Mouse (Mus musculus) MEL-GATA-1-ER (cell line): ENCODE data around the gene AC134908.4.
"Not testable (repeated sequence)": the region's sequence is repeated elsewhere in the genome, so short reads cannot be mapped to it uniquely, and the experiment has no call there.

Experiments
- DNase-seq: peaks from one replicate; pipeline ENCODE4 v3.0.0-alpha.2; 2012; ENCODE audit warnings: low read depth; ENCODE audit errors: extremely low read depth

The AC134908.4 gene

DNA sequence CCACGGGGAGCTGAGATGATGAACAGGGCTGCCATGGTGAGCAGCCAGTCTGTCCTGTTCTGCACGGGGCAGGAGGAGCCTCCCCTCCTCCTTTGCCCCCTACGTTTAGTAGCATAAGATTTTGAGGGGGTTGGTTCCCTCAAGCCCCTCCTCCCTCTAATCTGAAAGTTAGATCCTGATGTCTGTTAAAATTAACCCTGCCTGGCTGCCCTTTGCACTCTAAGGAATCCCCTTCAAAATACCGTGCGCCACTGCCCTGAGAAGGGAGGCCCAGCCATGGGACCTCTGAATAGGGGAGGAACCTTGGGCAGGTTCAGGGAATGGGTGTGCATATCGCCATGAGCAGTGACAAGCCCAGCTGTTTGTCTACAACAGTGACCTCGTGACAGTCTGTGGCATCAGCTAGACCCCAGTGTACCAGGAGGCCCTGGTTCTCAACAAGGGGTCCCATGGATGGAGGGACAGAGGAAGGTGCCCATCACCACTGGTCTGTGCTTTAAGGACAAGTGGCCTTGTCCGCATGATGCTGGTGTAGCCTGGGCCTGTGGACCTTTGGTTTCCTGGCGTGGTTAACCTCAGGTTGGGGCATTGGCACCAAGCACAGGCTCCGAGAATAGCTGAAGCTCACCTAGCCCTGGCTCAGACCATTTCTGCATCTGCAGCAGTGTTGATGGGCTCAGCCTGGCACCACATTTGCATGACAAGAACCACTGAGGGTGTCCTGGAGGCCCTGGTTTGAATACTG lies 20.0 kb downstream of the AC134908.4 start:
- no peak for DNase-seq

DNA sequence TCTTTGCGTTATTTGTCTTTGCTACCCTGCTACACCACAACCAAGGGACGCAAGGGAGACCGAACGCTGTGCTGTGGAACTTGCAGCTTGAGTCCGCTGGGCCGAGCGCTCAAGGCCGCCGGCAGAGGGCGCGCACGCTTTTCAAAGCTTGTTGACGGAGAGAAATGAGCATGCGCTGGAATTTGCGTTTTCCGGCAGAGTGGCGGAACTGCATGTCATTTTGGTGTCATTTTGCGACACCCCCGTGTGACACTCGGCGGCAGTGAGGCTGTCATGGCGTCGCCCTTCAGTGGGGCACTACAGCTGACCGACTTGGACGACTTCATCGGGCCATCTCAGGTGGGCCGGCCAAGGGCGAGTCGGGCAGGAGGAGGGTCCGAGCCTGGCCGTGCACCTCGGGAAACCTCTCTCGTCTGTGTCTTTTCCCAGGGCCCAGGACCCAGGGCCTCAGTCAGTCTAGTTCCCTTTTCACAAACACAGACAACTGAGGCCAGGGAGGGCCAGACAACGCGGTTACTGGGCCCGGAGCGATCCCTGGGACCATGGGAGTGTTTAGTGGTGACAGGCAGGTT lies 21.8 kb downstream of the AC134908.4 start, which contains the start of gene Narfl:
TSS of gene Narfl (plus strand) at position 228 of the 572 bp plus-strand sequence.
- DNase-seq, result peak; percentile 89

DNA sequence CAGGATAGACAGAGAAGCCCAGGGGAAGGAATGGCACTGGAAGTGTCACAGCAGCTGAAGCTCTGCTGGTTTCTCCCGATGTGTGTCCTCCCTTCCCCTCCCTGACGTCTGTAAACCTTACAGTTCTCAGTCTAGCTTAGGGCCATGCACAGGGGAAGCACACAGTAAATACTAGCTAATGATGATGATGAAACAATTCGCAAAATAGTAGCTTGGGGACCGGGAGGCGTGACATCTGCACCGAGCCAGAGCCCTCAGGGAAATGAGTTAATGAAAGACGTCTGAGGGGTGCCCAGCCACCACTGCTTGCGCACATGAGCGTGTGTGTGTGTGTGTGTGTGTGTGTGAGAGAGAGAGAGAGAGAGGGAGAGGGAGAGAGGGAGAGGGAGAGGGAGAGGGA lies 26.1 kb downstream of the AC134908.4 start:
- no peak for DNase-seq

DNA sequence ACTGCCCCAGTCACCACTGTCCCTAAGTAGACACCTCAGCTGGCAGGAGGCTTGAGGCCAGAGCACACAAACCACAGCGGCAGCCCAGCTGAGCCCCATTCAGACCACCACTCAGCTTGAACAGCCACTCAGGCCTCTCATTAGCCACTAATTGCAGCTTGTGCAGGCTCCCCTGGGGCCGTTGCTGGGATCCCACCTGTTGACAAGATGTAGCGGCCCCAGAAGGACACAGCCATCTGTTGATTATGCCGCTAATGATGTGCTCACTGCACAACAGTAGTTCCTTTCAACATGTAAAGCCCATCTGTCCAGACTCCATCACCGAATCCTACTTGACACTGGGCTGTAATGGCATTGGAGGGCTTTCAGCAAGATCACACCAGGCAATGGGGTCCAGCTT lies 29.6 kb downstream of the AC134908.4 start:
- no peak for DNase-seq

DNA sequence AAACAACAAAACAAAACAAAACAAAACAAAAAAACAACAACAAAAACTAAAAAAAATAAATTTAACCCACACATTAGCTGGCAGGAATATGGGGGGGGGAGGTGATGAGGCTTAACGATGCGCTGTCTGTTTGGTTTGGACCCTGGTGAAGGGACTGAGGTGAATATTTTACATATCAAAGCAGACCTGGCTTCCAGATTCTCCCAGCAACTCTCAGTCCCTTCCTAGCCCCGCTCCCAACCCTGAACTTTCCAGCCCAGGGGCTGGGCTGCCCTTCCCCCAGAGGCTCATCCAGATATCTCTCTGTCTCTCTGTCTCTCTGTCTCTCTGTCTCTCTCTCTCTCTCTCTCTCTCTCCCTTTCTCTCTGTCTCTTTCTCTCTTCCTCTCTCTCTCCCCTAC lies 32.9 kb downstream of the AC134908.4 start:
- no peak for DNase-seq

DNA sequence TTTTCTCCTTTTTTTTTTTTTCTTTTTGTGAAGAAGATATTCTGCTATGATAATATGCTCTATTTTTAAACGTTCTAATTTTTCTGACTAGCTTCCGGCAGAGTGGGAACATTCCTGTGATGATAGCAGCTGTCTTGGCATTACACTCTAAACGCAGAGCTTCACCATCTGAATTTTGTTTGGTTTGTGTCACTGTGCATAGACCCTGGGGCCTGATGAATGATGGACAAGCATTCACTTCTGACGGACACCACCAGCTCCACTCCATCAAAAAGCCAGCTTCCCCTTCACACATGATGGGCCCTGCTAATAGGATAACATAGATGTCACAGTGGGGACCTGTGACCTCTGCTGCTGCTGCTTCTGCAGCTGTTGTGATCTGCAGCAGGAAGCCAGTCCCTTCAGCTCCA lies 33.9 kb downstream of the AC134908.4 start:
- DNase-seq, result no peak

DNA sequence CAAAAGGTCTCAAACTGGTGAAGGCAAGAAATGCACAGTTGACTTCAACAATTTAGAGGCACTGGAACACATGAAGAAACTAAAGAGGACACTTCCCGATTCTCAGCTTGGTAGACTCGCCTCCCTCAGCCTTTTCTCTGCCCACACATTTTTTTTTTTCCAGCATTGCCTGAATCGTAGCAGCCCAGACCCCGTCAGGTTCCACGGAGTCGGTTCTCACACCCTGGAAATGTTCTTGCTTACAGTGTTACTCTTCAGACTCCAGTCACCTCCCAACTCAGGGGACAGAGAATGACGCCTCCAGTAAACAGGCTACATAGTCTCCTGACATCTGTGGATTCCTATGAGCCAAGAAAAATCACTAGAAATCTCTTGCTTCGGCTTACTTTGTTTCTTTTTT lies 35.3 kb downstream of the AC134908.4 start:
- DNase-seq, result no peak

DNA sequence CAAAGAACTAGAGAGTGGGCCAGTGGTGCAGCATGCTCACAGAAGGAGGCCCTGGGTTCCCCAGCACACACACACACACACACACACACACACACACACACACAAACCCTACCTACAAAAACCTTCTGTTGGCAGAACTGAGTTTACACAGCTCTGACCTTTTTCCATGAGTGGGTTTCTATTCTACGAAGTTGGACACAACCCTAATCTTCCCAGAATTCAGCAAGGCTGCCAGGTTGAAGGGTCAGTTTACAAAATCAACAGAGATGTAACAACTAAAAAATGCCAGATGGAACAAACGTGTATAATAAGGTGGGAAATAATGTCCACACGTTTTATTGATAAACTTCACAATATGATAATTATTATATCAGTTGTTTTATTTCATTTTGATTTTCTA lies 37.8 kb downstream of the AC134908.4 start:
- no peak for DNase-seq

DNA sequence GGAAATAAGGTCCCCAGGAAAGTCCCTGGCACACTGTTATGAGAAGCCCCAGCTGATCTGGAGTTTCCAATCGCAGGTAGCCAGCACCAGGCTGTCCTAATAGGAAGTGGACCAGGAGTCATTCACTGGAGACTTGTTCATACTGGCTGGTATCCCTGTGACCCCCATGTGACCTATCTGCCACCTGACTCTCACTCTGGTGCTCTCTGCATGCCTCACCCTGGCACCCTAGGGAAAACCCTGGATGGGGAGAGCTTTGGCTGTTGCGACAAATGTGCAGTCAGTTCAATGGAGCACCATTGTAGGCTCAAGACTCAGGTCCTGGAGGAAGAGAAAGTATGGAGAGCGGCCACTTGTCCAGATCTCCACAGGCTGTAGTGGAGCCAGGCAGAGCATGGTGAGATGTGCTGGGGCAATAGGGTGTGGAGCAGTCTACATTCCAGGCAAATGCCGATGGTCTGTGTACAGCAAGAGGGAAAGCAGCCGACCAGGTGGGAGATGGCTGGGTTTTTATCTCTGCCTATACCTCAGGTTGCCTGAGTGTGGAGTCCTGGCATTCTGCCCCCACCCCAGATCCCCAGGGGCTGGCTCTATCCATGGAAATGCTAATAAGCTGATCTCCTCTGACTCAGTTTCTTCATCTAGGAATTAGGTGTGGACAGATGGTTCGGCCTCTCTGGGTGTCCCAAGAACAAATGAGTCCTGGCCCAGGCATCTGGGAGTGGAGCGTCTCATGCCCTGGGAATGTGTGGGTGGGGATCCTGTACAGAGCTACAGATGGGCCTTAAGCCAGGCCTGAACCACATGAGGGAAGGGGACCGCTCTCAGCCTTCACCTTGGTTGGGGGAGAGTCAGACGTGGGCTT lies 38.8 kb downstream of the AC134908.4 start:
- DNase-seq, result no peak

DNA sequence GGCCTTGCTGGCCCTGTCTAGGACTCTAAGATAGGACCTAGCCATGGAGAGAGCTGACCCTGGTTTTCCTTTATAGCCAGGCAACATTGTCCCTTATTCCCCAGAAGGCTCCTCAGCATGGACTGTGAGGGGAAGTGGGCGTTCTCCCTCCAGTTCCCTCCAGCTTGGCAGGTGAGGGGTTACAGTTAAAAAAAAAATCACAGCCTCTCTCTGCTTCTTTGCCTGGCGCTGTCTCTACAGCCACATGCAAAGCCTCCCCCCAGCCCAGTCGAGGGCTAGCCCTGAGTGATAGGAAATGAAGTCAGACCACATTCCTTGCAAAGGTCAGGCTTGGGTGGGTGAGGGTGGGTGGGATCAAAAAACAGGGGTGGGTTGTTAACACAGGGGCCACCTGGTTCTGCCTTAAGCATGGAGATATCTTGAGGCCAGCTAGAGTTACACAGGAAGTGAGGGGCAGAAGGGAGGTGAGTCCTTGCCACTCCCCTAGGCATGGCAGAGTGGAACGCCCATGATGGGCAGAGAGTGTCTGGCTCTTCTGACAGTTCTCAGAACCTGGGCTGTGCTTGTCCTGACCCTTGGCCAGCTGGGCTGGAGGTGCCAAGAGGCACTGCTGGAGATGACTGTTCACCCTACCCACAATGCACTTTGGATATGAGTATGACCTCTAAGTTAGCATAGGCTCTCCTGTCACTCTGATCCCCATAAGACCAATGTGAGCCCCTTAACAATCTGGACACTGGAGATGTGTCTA lies 39.7 kb downstream of the AC134908.4 start:
- no peak for DNase-seq

DNA sequence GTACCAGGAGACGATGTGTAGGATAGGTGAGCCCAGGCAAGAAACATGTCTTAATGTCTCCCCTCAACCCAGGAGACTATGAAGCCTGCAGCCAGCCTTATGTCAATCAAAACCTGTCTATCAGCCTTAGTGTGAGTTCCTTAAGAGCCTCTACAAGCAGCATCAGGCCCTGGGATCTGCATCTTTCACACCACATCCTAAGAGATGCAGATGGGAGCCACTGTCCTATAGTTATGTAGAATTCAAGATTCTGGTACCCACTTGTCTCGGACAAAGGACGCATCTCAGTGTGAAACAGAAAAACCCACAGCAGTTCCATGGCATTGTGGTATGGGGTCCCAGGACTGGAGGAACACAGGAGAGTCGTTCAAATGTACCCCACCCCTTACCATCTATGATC lies 40.4 kb downstream of the AC134908.4 start:
- DNase-seq, result no peak

DNA sequence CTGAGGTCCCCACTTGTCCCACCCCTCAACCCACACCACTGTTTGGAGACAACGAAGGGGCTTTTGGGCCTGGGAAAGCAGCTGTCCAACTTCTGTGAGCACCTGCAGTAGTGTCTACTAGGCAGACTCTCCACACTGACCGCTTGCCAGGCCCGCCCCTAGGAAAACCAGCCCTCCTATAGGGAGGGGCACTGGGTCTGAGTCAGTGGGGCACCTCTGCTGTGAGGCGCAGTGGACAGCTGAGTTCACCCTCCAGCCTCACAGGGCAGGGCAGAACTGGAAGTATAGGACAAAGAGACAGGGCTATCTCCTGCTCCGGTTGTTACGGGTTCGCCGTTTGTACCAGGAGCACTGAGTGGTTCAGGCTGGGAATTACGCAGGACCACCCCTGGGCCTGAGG lies 41.2 kb downstream of the AC134908.4 start, which contains the start of gene Msln:
TSS of gene Msln (minus strand) at position 138 of the 400 bp plus-strand sequence.
- no peak for DNase-seq

DNA sequence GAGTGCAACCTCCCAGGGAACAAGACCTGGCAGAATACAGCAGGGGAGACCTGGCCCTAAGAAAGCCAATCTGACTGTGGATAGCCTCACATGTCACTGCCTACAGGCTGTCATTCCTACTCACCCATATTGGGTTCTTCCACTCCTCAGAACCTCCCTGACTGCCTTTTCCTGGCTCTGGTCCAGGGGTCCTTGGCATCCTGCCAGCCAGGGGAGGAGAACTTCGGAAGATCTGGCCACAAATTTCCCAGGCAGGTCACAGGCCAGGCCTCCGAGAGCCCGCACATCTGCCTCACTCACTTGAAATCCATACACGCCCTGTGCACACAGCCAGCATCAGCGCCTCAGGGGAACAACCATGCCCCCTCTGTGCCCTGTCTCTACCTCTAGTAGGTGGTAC lies 44.0 kb downstream of the AC134908.4 start:
- DNase-seq, result no peak

DNA sequence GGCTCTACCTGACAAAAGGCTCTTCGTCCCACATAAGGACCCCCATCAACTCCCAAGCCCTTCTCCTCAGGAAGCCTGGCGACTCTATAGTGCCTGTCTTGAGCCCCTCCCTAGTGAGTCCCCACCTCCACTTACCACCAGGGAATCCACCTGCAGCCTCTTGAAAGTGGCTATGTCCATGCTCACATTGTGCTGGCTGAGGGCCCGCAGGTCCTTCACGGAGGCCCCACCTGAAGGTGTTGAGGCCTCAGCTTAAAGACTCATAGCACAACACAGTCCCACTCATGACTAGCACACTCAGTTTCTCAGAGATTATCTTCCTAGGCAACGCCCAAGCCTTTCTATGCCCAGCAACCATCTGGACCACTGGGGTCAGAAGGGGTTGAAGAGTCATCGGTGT lies 46.1 kb downstream of the AC134908.4 start:
- DNase-seq, result no peak

DNA sequence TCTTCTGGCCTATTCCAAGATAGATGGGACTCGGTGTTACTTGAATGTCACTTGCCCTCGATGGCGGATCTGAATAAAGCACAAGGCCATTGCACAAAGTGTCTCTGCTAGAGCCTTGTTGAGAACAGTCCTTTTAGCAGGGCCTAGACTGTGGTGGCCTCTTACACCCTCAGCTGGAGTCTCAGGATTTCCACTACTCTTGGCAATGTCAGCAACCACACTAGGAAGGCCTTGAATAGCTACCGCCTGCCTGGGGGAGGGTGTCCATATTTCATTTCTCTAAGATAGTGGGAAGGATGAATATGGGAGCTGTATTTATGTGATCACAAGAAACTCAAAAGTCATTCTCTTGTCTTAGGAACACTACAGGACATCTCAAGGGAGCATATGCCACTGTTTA lies 47.2 kb downstream of the AC134908.4 start:
- no peak for DNase-seq

DNA sequence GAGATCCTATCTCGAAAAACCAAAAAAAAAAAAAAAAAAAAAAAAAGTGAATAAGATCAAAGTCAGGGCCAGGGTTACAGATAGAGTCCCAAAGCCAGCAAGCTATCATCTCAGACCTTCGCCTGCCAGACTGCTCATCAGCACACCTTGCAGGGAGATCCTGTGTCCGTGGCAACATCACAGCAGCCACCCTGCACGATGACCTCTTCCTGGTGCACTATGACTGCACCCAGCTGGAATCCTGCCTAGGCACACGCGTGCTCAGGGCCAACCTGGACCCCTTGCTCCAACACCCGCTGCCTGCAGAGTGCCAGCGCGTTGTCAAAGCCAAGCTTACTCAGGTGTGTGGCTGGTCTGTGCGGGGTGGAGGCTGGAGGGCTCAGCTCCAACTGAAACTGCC lies 51.1 kb downstream of the AC134908.4 start:
- no peak for DNase-seq

DNA sequence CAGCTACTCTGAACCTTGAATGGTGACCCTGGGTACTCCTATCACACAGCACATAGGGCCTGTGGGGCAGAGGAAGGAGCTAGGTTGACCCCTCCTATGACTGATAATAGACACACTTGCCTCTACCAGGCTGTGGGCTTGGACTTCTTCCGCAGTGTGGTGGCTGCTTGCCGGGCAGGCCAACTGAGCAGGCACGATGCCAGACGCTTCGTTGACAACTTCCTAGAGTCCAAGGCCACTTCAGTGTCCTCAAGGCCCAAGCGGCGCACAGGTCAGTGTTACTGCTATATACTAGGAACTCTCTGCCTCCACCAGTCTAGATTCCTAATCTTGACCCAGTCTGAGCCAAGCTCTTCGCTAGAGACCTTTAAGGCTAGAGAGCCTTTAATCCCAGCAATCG lies 51.6 kb downstream of the AC134908.4 start:
- DNase-seq, result no peak

DNA sequence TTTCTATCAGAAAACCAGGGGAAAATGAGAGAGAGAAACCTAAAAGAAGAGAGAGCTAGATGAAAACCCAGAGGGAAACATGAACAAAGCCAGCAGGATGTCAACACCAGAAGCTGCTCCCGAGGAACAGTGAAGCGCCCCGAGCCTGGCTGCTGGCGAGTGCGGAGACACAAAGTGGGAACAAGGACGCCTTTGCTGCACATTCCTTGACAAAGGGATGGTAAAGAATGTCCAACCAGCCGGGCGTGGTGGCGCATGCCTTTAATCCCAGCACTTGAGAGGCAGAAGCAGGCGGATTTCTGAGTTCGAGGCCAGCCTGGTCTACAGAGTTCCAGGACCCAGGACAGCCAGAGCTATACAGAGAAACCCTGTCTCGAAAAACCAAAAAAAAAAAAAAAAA lies 54.0 kb downstream of the AC134908.4 start:
- not testable (repeated sequence) for DNase-seq
